Comparison of ENCODE assay signal across 8 mouse cellular contexts in genomic region chr6:39377311-39377827, GRCm38 (mm10). TPM values are rescaled to one million over a fixed set of nuclear protein-coding genes. Genes with fewer than 3 reads are reported as not detected.
DNase-seq lines count a peak whose midpoint lies in the region; ATAC-seq lines count a peak whose summit lies in the region.

Gene Slc37a3 (minus strand): TSS chr6:39377675.

- H3K9me3 ChIP-seq in intestine, embryonic 16.5 days (ENCODE audit: control insufficient read depth, low read length): no peaks in the 10 kb centered on the region

- under 1% methylated on average over 43 of the region's 43 CpGs for WGBS in intestine, embryonic 16.5 days

- intact Hi-C loops in left cerebral cortex, postnatal 25 days (cut with DNase I): no loop called here

- peak; percentile 80 for DNase-seq in adrenal gland, adult 8-10 months
- DNase-seq in embryo, embryonic 9.5 days (ENCODE audit: extremely low spot score): peak; percentile 85
- DNase-seq in gastrocnemius, postnatal 4 days (ENCODE audit: low spot score in 2 of 2): peak; percentile 70 to 86
- peak; percentile 89 to 93 for DNase-seq in left cerebral cortex, postnatal 25 days (ENCODE audit: low spot score in 2 of 2)
- peak; percentile 84 for DNase-seq in mesoderm, embryonic 11.5 days (ENCODE audit: low read depth, low spot score)
- peak; percentile 84 to 85 for DNase-seq in right cerebral cortex, postnatal 36 days (ENCODE audit: low spot score in 2 of 2)
- DNase-seq in urinary bladder, postnatal 4 days (ENCODE audit: low spot score in 2 of 2): peak; percentile 79 to 89

- H3K4me2 ChIP-seq in intestine, embryonic 16.5 days (ENCODE audit: low read depth, low read length): peak within 1 kb of the TSS; percentile 80

- peaks cover 24% of the 10 kb centered on the region for H3K4me1 ChIP-seq in intestine, embryonic 16.5 days (ENCODE audit: control insufficient read depth, insufficient read depth, low read length)

- no peak within 1 kb of the TSS for H3K27ac ChIP-seq in intestine, embryonic 16.5 days (ENCODE audit: low read length)

- peak within 1 kb of the TSS; percentile 93 for H3K4me3 ChIP-seq in intestine, embryonic 16.5 days (ENCODE audit: low read length)

- peak; percentile 86 for ATAC-seq in intestine, embryonic 16.5 days

- no peaks in the 10 kb centered on the region for H3K27me3 ChIP-seq in intestine, embryonic 16.5 days (replicated peaks; ENCODE audit: control insufficient read depth, insufficient read depth, low read length)

- H3K9ac ChIP-seq in intestine, embryonic 16.5 days (ENCODE audit: low read depth, low read length): peak within 1 kb of the TSS; percentile 95

- H3K36me3 ChIP-seq in intestine, embryonic 16.5 days (ENCODE audit: control insufficient read depth, insufficient read depth, low read length): no peaks in the 10 kb centered on the region

RNA-seq across cellular contexts. Expression of gene Slc37a3, which starts in this region (rescaled TPM):
- 10 to 100 TPM; 32.3 to 57.1 (median 44.0) TPM for total RNA-seq in adrenal gland, adult 8-10 months (2022)
- 10 to 100 TPM; 36.9 to 39.4 TPM for total RNA-seq in gastrocnemius, postnatal 4 days (2021)
- 35.1 and 39.4 TPM in 2 replicates for polyA plus RNA-seq in intestine, embryonic 16.5 days (2015; fragmentation: Nextera tagmentation; extraction: Ambion mirVana)
- 10 to 100 TPM; 72.2 to 75.5 TPM for total RNA-seq in left cerebral cortex, postnatal 25 days (2021)
